Mouse (Mus musculus) spleen, postnatal 4 days (tissue): ENCODE measurements around the gene Pcgf6.

Experiments
- DNase-seq, 2 experiments: peaks; one replicate each; pipeline ENCODE4 v3.0.0; 2022; ENCODE audit warnings: low spot score in 2 of 2

Gene Pcgf6

GRCm38 (mm10) chr19:47050271-47051032, at the start of gene Pcgf6:
Gene Pcgf6 (minus strand): TSS chr19:47050906.
- peak; percentile 77 to 90 for DNase-seq

DNA sequence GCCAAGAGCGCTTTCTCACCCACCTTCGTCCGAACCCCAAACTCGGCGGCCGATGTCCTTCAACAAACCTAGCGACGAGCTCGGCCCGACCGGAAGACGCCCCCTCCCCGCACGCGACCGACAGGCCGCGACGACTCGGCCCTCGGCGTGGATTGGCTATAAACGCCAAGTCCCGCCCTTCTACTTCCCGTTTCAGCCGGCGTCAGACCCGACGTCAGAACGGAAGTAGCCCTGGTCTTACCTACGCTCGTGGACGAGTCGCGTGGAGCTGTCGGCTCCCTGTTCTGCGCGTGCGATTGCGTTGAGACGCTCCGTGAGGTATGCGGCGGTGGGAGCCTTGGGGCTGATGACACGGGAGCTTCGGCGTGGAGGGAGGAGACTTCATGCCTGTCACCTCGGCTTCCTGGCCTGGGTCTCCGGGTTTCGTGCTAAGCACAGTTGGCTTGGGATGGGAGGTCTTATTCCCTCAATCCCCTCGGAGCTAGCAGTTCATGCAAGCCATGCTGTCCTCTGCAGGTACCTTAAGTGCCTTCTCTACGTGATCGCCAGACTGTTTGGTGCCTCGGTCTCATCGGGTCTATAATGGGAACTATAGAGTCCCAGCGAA, 39.9 kb upstream of the Pcgf6 start, which contains the start of the genes Usmg5 and Pdcd11:
Gene Usmg5, minus strand, starts transcription at position 98 of the 607 bp plus-strand sequence.
Gene Pdcd11, plus strand, starts transcription at position 219 of the 607 bp plus-strand sequence.
- peak; percentile 92 to 95 for DNase-seq

GRCm38 (mm10) chr19:47089718-47090525, 39.2 kb upstream of the Pcgf6 start:
- DNase-seq, result peak in 1 of 2 experiments; percentile 15

DNA sequence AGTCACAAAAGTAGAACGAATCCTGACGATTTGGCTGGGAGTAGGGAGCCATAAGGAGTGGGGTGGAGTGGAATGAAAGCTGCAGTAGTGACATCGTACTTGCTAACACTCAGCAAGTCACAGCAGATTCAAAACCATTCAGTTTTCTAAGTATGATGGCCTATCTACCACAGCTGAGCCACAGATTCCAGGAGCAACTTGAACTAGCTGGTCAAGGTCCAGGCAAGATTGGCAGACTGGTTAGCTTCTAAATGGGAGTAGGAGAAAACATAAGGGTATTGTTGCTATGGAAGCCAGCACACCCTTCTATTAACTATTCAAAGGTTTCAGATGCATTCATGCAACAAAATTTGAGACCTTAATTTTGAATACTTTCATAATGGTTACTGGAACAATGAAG, 37.5 kb upstream of the Pcgf6 start:
- no peak for DNase-seq

GRCm38 (mm10) chr19:47067924-47068611, 17.4 kb upstream of the Pcgf6 start:
- DNase-seq, result peak; percentile 86 to 93

DNA sequence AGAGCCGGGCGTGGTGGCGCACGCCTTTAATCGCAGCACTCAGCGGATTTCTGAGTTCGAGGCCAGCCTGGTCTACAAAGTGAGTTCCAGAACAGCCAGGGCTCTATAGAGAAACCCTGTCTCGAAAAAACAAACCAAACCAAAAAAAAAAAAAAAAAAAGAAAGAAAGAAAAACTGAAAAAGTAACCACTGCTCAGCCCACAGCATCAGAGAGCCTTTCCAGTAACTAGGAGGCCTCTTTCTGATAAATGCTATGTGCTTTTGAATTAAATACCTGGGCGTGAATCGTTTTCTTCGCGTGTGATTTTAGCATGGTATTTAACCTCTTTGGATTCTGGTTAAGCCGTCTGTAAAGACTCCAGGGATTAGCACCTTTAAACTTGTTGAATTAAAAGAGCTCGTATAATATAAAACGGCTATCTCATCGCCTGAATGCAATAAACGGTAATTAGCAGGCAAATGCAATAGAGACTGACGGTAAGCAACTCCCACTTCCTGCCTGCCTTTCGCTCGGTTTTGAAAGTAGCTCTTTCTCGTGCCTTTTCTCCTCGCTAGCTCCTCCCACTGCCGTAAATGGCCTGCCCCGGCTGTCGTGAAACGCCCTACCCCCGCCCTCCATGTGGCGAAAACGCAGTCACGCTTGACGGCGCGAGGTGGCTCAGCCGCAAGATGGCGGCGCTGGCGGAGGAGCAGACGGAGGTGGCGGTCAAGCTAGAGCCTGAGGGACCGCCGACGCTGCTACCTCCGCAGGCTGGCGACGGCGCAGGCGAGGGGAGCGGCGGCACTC, 16.6 kb upstream of the Pcgf6 start, which contains the start of gene Taf5:
Gene Taf5, plus strand, starts transcription at position 651 of the 787 bp plus-strand sequence.
- peak; percentile 98 for DNase-seq

GRCm38 (mm10) chr19:47065860-47066259, 15.2 kb upstream of the Pcgf6 start:
- no peak for DNase-seq

DNA sequence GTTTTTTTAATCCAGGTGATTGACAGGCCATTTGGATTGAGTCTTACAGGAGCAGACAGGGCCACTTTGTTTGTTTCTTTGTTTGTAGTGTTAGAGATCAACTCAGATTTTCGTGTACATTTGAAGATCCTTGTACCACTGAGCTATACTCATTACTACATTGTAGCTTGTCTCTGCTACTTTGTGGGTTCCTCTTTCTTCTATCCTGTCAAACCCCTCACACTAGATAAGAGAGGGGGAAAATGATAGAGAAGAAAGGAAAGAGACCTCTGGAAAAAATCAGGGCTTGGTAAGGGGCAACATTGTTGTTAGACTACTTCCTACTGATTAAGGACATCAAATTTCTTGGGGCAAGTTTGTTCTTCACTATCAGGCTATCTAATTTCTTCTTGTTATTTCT, 7.0 kb upstream of the Pcgf6 start:
- no peak for DNase-seq

DNA sequence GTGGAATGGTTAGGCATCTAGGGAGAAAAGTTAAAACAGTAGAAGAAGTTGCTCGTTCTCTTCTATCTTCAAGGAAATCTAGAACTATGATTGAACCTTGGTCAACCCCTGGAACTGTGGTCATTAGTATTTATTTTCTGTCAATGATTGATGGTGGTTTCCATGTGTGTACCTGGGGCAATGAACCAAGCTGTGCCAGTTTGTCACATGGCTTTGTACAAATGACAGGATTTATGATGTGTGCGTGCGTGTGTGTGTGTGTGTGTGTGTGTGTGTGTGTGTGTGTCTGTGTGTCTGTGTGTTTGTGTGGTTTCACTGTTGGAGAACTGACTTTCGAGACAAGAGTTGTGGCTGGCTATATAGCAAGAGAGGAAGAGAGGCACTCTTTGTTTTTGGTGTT, 2.8 kb upstream of the Pcgf6 start:
- no peak for DNase-seq

GRCm38 (mm10) chr19:47052927-47053326, 2.2 kb upstream of the Pcgf6 start:
- DNase-seq, result no peak

- no peak for DNase-seq
Observed at GRCm38 (mm10) chr19:47049840-47050239, 866 bp downstream of the Pcgf6 start.

GRCm38 (mm10) chr19:47049061-47049460, 1.6 kb downstream of the Pcgf6 start:
- DNase-seq, result no peak

DNA sequence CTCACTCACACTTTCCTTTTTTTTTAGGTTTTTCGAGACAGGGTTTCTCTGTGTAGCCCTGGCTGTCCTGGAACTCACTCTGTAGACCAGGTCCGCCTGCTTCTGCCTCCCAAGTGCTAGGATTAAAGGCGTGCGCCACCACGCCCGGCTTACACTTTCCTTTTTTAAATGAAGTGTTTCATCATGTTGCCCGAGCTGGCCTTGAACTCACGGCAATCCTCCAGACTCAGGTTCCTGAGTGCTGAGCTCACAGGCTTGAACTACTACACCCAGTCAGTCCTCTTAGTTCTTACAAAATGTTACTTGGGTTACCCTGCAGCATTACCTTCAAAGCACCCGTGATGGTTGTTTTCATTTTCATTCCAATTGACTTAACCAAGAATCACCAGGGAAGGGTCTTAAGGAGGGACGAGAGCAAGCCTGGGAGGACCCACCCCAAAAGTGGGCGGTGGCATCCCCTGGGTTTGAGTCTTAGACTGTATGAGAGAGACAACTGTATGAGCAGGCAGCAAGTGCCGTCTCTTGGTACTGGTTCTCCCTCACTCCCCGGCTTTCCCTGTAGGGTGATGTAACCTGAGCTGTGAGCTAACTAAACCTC, 3.4 kb downstream of the Pcgf6 start:
- no peak for DNase-seq

DNA sequence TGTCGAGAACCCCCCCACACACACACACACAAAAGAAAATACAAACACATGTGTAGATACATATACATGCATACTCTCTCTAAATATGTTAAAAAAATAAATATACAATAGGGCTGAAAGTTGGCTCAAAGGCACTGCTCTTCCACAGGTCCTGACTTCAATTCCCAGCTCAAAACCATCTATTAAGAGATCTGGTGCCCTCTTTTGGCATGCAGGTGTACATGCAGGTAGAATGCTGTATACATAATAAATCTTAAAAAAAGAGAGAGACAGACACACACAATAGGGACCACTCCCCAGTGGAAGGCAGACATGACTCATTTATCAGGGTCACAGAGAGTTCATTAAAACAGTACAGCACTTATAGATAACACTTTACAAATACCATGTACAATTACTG, 4.4 kb downstream of the Pcgf6 start:
- DNase-seq, result no peak

DNA sequence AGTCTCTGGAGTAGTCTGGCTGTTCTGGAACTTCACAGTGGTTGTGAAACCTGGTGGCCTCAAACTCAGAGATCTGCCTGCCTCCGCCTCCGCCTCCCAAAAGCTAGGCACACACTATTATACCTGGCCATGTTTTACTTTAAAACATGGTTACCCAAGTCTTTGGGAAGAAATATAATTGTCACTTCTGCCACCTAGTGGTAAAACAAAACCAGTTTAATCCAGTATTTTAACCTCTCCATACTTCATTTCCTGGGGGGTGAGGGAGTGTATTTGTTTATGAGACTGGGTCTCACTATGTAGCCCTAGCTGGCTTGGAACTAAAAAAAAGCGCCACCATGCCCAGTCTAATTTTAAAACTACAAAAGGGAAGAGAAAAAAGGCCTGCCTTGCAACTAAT, 7.1 kb downstream of the Pcgf6 start:
- DNase-seq, result no peak

GRCm38 (mm10) chr19:47040720-47041473, 9.8 kb downstream of the Pcgf6 start:
- no peak for DNase-seq

- DNase-seq, result no peak
Observed at GRCm38 (mm10) chr19:47036596-47036995, 14.1 kb downstream of the Pcgf6 start.

- no peak for DNase-seq
Observed at GRCm38 (mm10) chr19:47034916-47035315, 15.8 kb downstream of the Pcgf6 start.

- DNase-seq, result no peak
Observed at GRCm38 (mm10) chr19:47031770-47032169, 18.9 kb downstream of the Pcgf6 start.

- no peak for DNase-seq
Observed at GRCm38 (mm10) chr19:47029796-47030195, 20.9 kb downstream of the Pcgf6 start.
